Comparison of ENCODE assay signal across 13 mouse cellular contexts in genomic region chr4:62500799-62501198, GRCm38 (mm10). TPM values are rescaled to one million over a fixed set of nuclear protein-coding genes. Genes with fewer than 3 reads are reported as not detected.
DNase-seq lines count a peak whose midpoint lies in the region; ATAC-seq and TF ChIP-seq lines count a peak whose summit lies in the region.
"Had no signal": no experiment of that assay in that cellular context is flagged by ENCODE, and none has a peak within 500 bp of the region (broad histone marks: within the 10 kb centered on the region; RNA-seq: fewer than 3 reads in every experiment).

No protein-coding gene starts in this region.

- no peak for DNase-seq in lung, embryonic 14.5 days
- DNase-seq in lung, postnatal 36 days, result no peak
- DNase-seq in intestine, embryonic 14.5 days (ENCODE audit: low spot score), result no peak
- no peak for DNase-seq in embryo, embryonic 11 days
- DNase-seq: adrenal gland, postnatal 25 days; gastrocnemius, postnatal 25 days; kidney, postnatal 14 days; thymus, postnatal 36 days had no signal

- no peaks in the 10 kb centered on the region for H3K9me3 ChIP-seq in heart, embryonic 15.5 days (replicated peaks)
- no peaks in the 10 kb centered on the region for H3K9me3 ChIP-seq in heart, embryonic 11.5 days (replicated peaks; ENCODE audit: control insufficient read depth, low read length)
- no peaks in the 10 kb centered on the region for H3K9me3 ChIP-seq in lung, embryonic 14.5 days (ENCODE audit: low read depth, low read length)
- no peaks in the 10 kb centered on the region for H3K9me3 ChIP-seq in intestine, embryonic 14.5 days (ENCODE audit: control insufficient read depth, low read length)
- H3K9me3 ChIP-seq in stomach, embryonic 15.5 days, result no peaks in the 10 kb centered on the region
- H3K9me3 ChIP-seq: limb, embryonic 15.5 days; neural tube, embryonic 12.5 days had no signal

- H3K27ac ChIP-seq in heart, embryonic 15.5 days, result peak overlapping the region; percentile 81
- no peak overlapping the region for H3K27ac ChIP-seq in heart, embryonic 11.5 days (ENCODE audit: low read depth, low read length)
- no peak overlapping the region for H3K27ac ChIP-seq in lung, embryonic 14.5 days (ENCODE audit: low read depth)
- no peak overlapping the region for H3K27ac ChIP-seq in intestine, embryonic 14.5 days (ENCODE audit: low read depth)
- peak overlapping the region; percentile 62; the same call in 1 of the 2 replicates for H3K27ac ChIP-seq in stomach, embryonic 15.5 days
- H3K27ac ChIP-seq: neural tube, embryonic 12.5 days had no signal

- no peak for TF ChIP-seq CTCF in lung, embryonic 14.5 days (IDR thresholded peaks at IDR 0.05; ENCODE audit: low read depth)

- H3K9ac ChIP-seq in heart, embryonic 15.5 days, result no peak overlapping the region
- no peak overlapping the region for H3K9ac ChIP-seq in heart, embryonic 11.5 days (ENCODE audit: low read depth, low read length)
- no peak overlapping the region for H3K9ac ChIP-seq in lung, embryonic 14.5 days
- H3K9ac ChIP-seq in intestine, embryonic 14.5 days (ENCODE audit: low read length), result no peak overlapping the region
- no peak overlapping the region for H3K9ac ChIP-seq in stomach, embryonic 15.5 days

- ATAC-seq in heart, embryonic 15.5 days (replicated peaks; ENCODE audit: insufficient number of reproducible peaks, insufficient read depth, low FRiP score, low read depth), result no peak
- ATAC-seq in heart, embryonic 11.5 days (replicated peaks; ENCODE audit: insufficient number of reproducible peaks, low FRiP score, low TSS enrichment), result no peak
- ATAC-seq in lung, embryonic 14.5 days (ENCODE audit: insufficient read depth), result no peak
- no peak for ATAC-seq in intestine, embryonic 14.5 days (replicated peaks; ENCODE audit: low FRiP score, low TSS enrichment, low read depth)
- no peak for ATAC-seq in stomach, embryonic 15.5 days (ENCODE audit: insufficient read depth, low FRiP score, low read depth)

- H3K4me3 ChIP-seq in heart, embryonic 15.5 days, result no peak overlapping the region; the same call in 1 of the 2 replicates
- H3K4me3 ChIP-seq in heart, embryonic 11.5 days (ENCODE audit: low read depth, low read length), result no peak overlapping the region
- peak overlapping the region; percentile 71; the same call in 1 of the 2 replicates for H3K4me3 ChIP-seq in lung, embryonic 14.5 days (ENCODE audit: low read depth, low read length)
- H3K4me3 ChIP-seq in intestine, embryonic 14.5 days (ENCODE audit: low read depth, low read length), result peak overlapping the region; percentile 85; the same call in 1 of the 2 replicates
- peak overlapping the region; percentile 16; the same call in 1 of the 2 replicates for H3K4me3 ChIP-seq in stomach, embryonic 15.5 days (replicated peaks)

- H3K4me1 ChIP-seq in heart, embryonic 15.5 days (replicated peaks), result peaks cover 27% of the 10 kb centered on the region
- H3K4me1 ChIP-seq in heart, embryonic 11.5 days (ENCODE audit: control insufficient read depth, insufficient read depth, low read length), result peaks cover 4% of the 10 kb centered on the region; the same call in 1 of the 2 replicates
- peaks cover 6% of the 10 kb centered on the region; the same call in 1 of the 2 replicates for H3K4me1 ChIP-seq in lung, embryonic 14.5 days (ENCODE audit: insufficient read depth)
- 0 out of 2 replicates have a peak, but pooled peaks cover 5% of the 10 kb centered on the region for H3K4me1 ChIP-seq in intestine, embryonic 14.5 days (replicated peaks; ENCODE audit: control insufficient read depth, insufficient read depth, low read length)
- H3K4me1 ChIP-seq in stomach, embryonic 15.5 days, result peaks cover 11% of the 10 kb centered on the region

- H3K4me2 ChIP-seq in heart, embryonic 15.5 days, result peak overlapping the region; percentile 65; the same call in 1 of the 2 replicates
- H3K4me2 ChIP-seq in heart, embryonic 11.5 days, result no peak overlapping the region
- H3K4me2 ChIP-seq in lung, embryonic 14.5 days, result peak overlapping the region; percentile 78
- peak overlapping the region; percentile 60 for H3K4me2 ChIP-seq in intestine, embryonic 14.5 days (ENCODE audit: low read length)
- peak overlapping the region; percentile 78; the same call in 1 of the 2 replicates for H3K4me2 ChIP-seq in stomach, embryonic 15.5 days

- H3K27me3 ChIP-seq in heart, embryonic 15.5 days, result no peaks in the 10 kb centered on the region
- H3K27me3 ChIP-seq in heart, embryonic 11.5 days (ENCODE audit: control insufficient read depth, insufficient read depth, low read length), result no peaks in the 10 kb centered on the region
- no peaks in the 10 kb centered on the region for H3K27me3 ChIP-seq in lung, embryonic 14.5 days (ENCODE audit: insufficient read depth, low read length)
- no peaks in the 10 kb centered on the region for H3K27me3 ChIP-seq in intestine, embryonic 14.5 days (replicated peaks; ENCODE audit: control insufficient read depth, insufficient read depth, low read length)
- no peaks in the 10 kb centered on the region for H3K27me3 ChIP-seq in stomach, embryonic 15.5 days (replicated peaks)
- H3K27me3 ChIP-seq: limb, embryonic 15.5 days; neural tube, embryonic 12.5 days had no signal

- peaks cover 13% of the 10 kb centered on the region; the same call in 1 of the 2 replicates for H3K36me3 ChIP-seq in heart, embryonic 15.5 days
- H3K36me3 ChIP-seq in heart, embryonic 11.5 days (ENCODE audit: control insufficient read depth, insufficient read depth, low read length), result peaks cover 8% of the 10 kb centered on the region; the same call in 1 of the 2 replicates
- peaks cover 25% of the 10 kb centered on the region for H3K36me3 ChIP-seq in lung, embryonic 14.5 days (ENCODE audit: insufficient read depth)
- peaks cover 20% of the 10 kb centered on the region for H3K36me3 ChIP-seq in intestine, embryonic 14.5 days (ENCODE audit: control insufficient read depth, insufficient read depth, low read length)
- H3K36me3 ChIP-seq in stomach, embryonic 15.5 days, result peaks cover 22% of the 10 kb centered on the region; the same call in 1 of the 2 replicates

- WGBS in heart, embryonic 15.5 days, result 77% methylated on average over 4 of the region's 4 CpGs
- WGBS in heart, embryonic 11.5 days (ENCODE audit: insufficient replicate concordance), result 74% methylated on average over 4 of the region's 4 CpGs
- 79% methylated on average over 4 of the region's 4 CpGs for WGBS in lung, embryonic 14.5 days
- 77% methylated on average over 4 of the region's 4 CpGs for WGBS in intestine, embryonic 14.5 days
- 75% methylated on average over 4 of the region's 4 CpGs for WGBS in stomach, embryonic 15.5 days

RNA-seq across cellular contexts. Expression of gene Hdhd3, which starts 2.5 kb away (rescaled TPM):
- polyA plus RNA-seq in heart, embryonic 15.5 days (2015; fragmentation: Nextera tagmentation; extraction: Ambion mirVana), result 7.6 and 10.8 TPM in 2 replicates
- 6.7 and 11.4 TPM in 2 replicates for polyA plus RNA-seq in heart, embryonic 11.5 days (2014; fragmentation: Nextera tagmentation; extraction: Ambion mirVana)
- polyA plus RNA-seq in lung, embryonic 14.5 days (2014; fragmentation: Nextera tagmentation; extraction: Ambion mirVana), result 16.6 and 17.7 TPM in 2 replicates
- polyA plus RNA-seq in intestine, embryonic 14.5 days (2014; fragmentation: Nextera tagmentation; extraction: Ambion mirVana), result 29.4 and 32.4 TPM in 2 replicates
- polyA plus RNA-seq in stomach, embryonic 15.5 days (2015; fragmentation: Nextera tagmentation; extraction: Ambion mirVana), result 27.3 and 30.7 TPM in 2 replicates

RNA-seq across cellular contexts. Expression of gene Alad, which starts 18.9 kb away (rescaled TPM):
- 56.0 and 65.4 TPM in 2 replicates for polyA plus RNA-seq in heart, embryonic 15.5 days (2015; fragmentation: Nextera tagmentation; extraction: Ambion mirVana)
- 117 and 140 TPM in 2 replicates for polyA plus RNA-seq in heart, embryonic 11.5 days (2014; fragmentation: Nextera tagmentation; extraction: Ambion mirVana)
- 103 and 110 TPM in 2 replicates for polyA plus RNA-seq in lung, embryonic 14.5 days (2014; fragmentation: Nextera tagmentation; extraction: Ambion mirVana)
- polyA plus RNA-seq in intestine, embryonic 14.5 days (2014; fragmentation: Nextera tagmentation; extraction: Ambion mirVana), result 146 and 153 TPM in 2 replicates
- polyA plus RNA-seq in stomach, embryonic 15.5 days (2015; fragmentation: Nextera tagmentation; extraction: Ambion mirVana), result 121 and 142 TPM in 2 replicates

RNA-seq across cellular contexts. Expression of gene Bspry, which starts 20.9 kb away (rescaled TPM):
- 1.4 and 4.4 TPM in 2 replicates for polyA plus RNA-seq in heart, embryonic 15.5 days (2015; fragmentation: Nextera tagmentation; extraction: Ambion mirVana)
- polyA plus RNA-seq in heart, embryonic 11.5 days (2014; fragmentation: Nextera tagmentation; extraction: Ambion mirVana), result 0.52 and 0.83 TPM in 2 replicates
- 30.5 and 31.0 TPM in 2 replicates for polyA plus RNA-seq in lung, embryonic 14.5 days (2014; fragmentation: Nextera tagmentation; extraction: Ambion mirVana)
- 39.3 and 43.8 TPM in 2 replicates for polyA plus RNA-seq in intestine, embryonic 14.5 days (2014; fragmentation: Nextera tagmentation; extraction: Ambion mirVana)
- 28.4 and 29.9 TPM in 2 replicates for polyA plus RNA-seq in stomach, embryonic 15.5 days (2015; fragmentation: Nextera tagmentation; extraction: Ambion mirVana)

RNA-seq across cellular contexts. Expression of gene Pole3, which starts 24.1 kb away (rescaled TPM):
- 43.1 and 53.9 TPM in 2 replicates for polyA plus RNA-seq in heart, embryonic 15.5 days (2015; fragmentation: Nextera tagmentation; extraction: Ambion mirVana)
- 59.4 and 64.1 TPM in 2 replicates for polyA plus RNA-seq in heart, embryonic 11.5 days (2014; fragmentation: Nextera tagmentation; extraction: Ambion mirVana)
- polyA plus RNA-seq in lung, embryonic 14.5 days (2014; fragmentation: Nextera tagmentation; extraction: Ambion mirVana), result 94.5 and 96.4 TPM in 2 replicates
- 75.3 and 85.9 TPM in 2 replicates for polyA plus RNA-seq in intestine, embryonic 14.5 days (2014; fragmentation: Nextera tagmentation; extraction: Ambion mirVana)
- 70.9 and 77.3 TPM in 2 replicates for polyA plus RNA-seq in stomach, embryonic 15.5 days (2015; fragmentation: Nextera tagmentation; extraction: Ambion mirVana)

RNA-seq across cellular contexts. Expression of gene 4933430I17Rik, which starts 24.4 kb away (rescaled TPM):
- polyA plus RNA-seq in heart, embryonic 15.5 days (2015; fragmentation: Nextera tagmentation; extraction: Ambion mirVana), result 0.20 and 0.37 TPM in 2 replicates
- 0.34 and 0.87 TPM in 2 replicates for polyA plus RNA-seq in heart, embryonic 11.5 days (2014; fragmentation: Nextera tagmentation; extraction: Ambion mirVana)
- polyA plus RNA-seq in lung, embryonic 14.5 days (2014; fragmentation: Nextera tagmentation; extraction: Ambion mirVana), result 0.68 and 1.1 TPM in 2 replicates
- polyA plus RNA-seq in intestine, embryonic 14.5 days (2014; fragmentation: Nextera tagmentation; extraction: Ambion mirVana), result 0.26 and 0.65 TPM in 2 replicates
- polyA plus RNA-seq in stomach, embryonic 15.5 days (2015; fragmentation: Nextera tagmentation; extraction: Ambion mirVana), result 0.19 and 0.35 TPM in 2 replicates

Comparison
In these comparisons a context has a peak if more than half of its experiments do, and no peak if none do; other contexts are left out.
1. H3K27ac ChIP-seq: peak in heart, embryonic 15.5 days (single experiment) and stomach, embryonic 15.5 days (single experiment); none in heart, embryonic 11.5 days (single experiment), lung, embryonic 14.5 days (single experiment) and intestine, embryonic 14.5 days (single experiment).
2. H3K4me3 ChIP-seq: peak in lung, embryonic 14.5 days (single experiment), intestine, embryonic 14.5 days (single experiment) and stomach, embryonic 15.5 days (single experiment); none in heart, embryonic 15.5 days (single experiment) and heart, embryonic 11.5 days (single experiment).